Mouse (Mus musculus): ENCODE data around the gene Kpna4. TPM values are rescaled to one million over a fixed set of nuclear protein-coding genes. Genes with fewer than 3 reads are reported as not detected.
"Not testable (repeated sequence)": the region's sequence is repeated elsewhere in the genome, so short reads cannot be mapped to it uniquely, and the experiment has no call there.

The Kpna4 gene
- polyA plus RNA-seq, 2 experiments: 8.7 to 13.2 TPM

GRCm38 (mm10) chr3:69026133-69026783 lies 100.7 kb downstream of the Kpna4 start:
- Histone ChIP-seq H3K9me3 (ENCODE audit: control insufficient read depth, low read length) (no peaks in the 10 kb centered on the region), H3K4me2 (ENCODE audit: low read depth) (no peak overlapping the region), H3K27me3 (ENCODE audit: control insufficient read depth, insufficient read depth, low read length) (no peaks in the 10 kb centered on the region), H3K4me3 (ENCODE audit: insufficient read depth in 1 of 2, low read depth in 2 of 2, low read length in 2 of 2) (no peak overlapping the region), H3K9ac (replicated peaks) (no peak overlapping the region), H3K36me3 (replicated peaks; ENCODE audit: control insufficient read depth, insufficient read depth, low read depth) (peaks cover 85% of the 10 kb centered on the region), H3K4me1 (replicated peaks; ENCODE audit: control insufficient read depth in 2 of 2, insufficient read depth in 2 of 2, low read length in 1 of 2) (no peaks in the 10 kb centered on the region), H3K27ac (no peak overlapping the region)
- TF ChIP-seq CTCF (IDR thresholded peaks at IDR 0.05; ENCODE audit: low read depth) (peak; percentile 26), EP300 (IDR thresholded peaks at IDR 0.05; ENCODE audit: low read depth) (no peak)
- DNase-seq (ENCODE audit: low read depth in 3 of 3, low spot score in 3 of 3) (no peak), ATAC-seq (ENCODE audit: insufficient read depth) (no peak)
- 76% methylated on average over 1 of the region's 1 CpGs for WGBS (ENCODE audit: insufficient replicate concordance)

GRCm38 (mm10) chr3:69020764-69021163 lies 106.1 kb downstream of the Kpna4 start:
- Histone ChIP-seq H3K4me1 (replicated peaks; ENCODE audit: control insufficient read depth in 2 of 2, insufficient read depth in 2 of 2, low read length in 1 of 2) (no peaks in the 10 kb centered on the region), H3K9me3 (ENCODE audit: control insufficient read depth, low read length) (no peaks in the 10 kb centered on the region), H3K36me3 (replicated peaks; ENCODE audit: control insufficient read depth, insufficient read depth, low read depth) (peaks cover 90% of the 10 kb centered on the region), H3K27ac (no peak overlapping the region), H3K4me2 (ENCODE audit: low read depth) (no peak overlapping the region), H3K27me3 (ENCODE audit: control insufficient read depth, insufficient read depth, low read length) (no peaks in the 10 kb centered on the region), H3K4me3 (ENCODE audit: insufficient read depth in 1 of 2, low read depth in 2 of 2, low read length in 2 of 2) (no peak overlapping the region), H3K9ac (replicated peaks) (no peak overlapping the region)
- ATAC-seq (ENCODE audit: insufficient read depth) (no peak), DNase-seq (ENCODE audit: low read depth in 3 of 3, low spot score in 3 of 3) (no peak)
- TF ChIP-seq EP300 (IDR thresholded peaks at IDR 0.05; ENCODE audit: low read depth): no peak
- TF ChIP-seq CTCF (IDR thresholded peaks at IDR 0.05; ENCODE audit: low read depth): no peak

GRCm38 (mm10) chr3:69020285-69020684 lies 106.6 kb downstream of the Kpna4 start:
- Histone ChIP-seq H3K4me1 (replicated peaks; ENCODE audit: control insufficient read depth in 2 of 2, insufficient read depth in 2 of 2, low read length in 1 of 2) (no peaks in the 10 kb centered on the region), H3K4me2 (ENCODE audit: low read depth) (no peak overlapping the region), H3K27me3 (ENCODE audit: control insufficient read depth, insufficient read depth, low read length) (no peaks in the 10 kb centered on the region), H3K4me3 (ENCODE audit: insufficient read depth in 1 of 2, low read depth in 2 of 2, low read length in 2 of 2) (no peak overlapping the region), H3K27ac (no peak overlapping the region), H3K36me3 (replicated peaks; ENCODE audit: control insufficient read depth, insufficient read depth, low read depth) (peaks cover 86% of the 10 kb centered on the region), H3K9ac (replicated peaks) (no peak overlapping the region), H3K9me3 (ENCODE audit: control insufficient read depth, low read length) (no peaks in the 10 kb centered on the region)
- DNase-seq (ENCODE audit: low read depth in 3 of 3, low spot score in 3 of 3) (no peak), ATAC-seq (ENCODE audit: insufficient read depth) (peak; percentile 55; the same call in 1 of the 2 replicates)
- TF ChIP-seq EP300 (IDR thresholded peaks at IDR 0.05; ENCODE audit: low read depth): no peak
- peak; percentile 61 for TF ChIP-seq CTCF (IDR thresholded peaks at IDR 0.05; ENCODE audit: low read depth)
- 86% methylated on average over 2 of the region's 2 CpGs for WGBS (ENCODE audit: insufficient replicate concordance)

GRCm38 (mm10) chr3:69018635-69019034 lies 108.3 kb downstream of the Kpna4 start:
- H3K9me3 ChIP-seq (ENCODE audit: control insufficient read depth, low read length); ATAC-seq (ENCODE audit: insufficient read depth); H3K9ac ChIP-seq (replicated peaks); H3K4me2 ChIP-seq (ENCODE audit: low read depth); DNase-seq (ENCODE audit: low read depth in 3 of 3, low spot score in 3 of 3); H3K27ac ChIP-seq; H3K4me3 ChIP-seq (ENCODE audit: insufficient read depth in 1 of 2, low read depth in 2 of 2, low read length in 2 of 2); H3K4me1 ChIP-seq (replicated peaks; ENCODE audit: control insufficient read depth in 2 of 2, insufficient read depth in 2 of 2, low read length in 1 of 2); H3K27me3 ChIP-seq (ENCODE audit: control insufficient read depth, insufficient read depth, low read length): not testable (repeated sequence)
- WGBS (ENCODE audit: insufficient replicate concordance): 96% methylated on average over 2 of the region's 2 CpGs
- peaks cover 86% of the 10 kb centered on the region for H3K36me3 ChIP-seq (replicated peaks; ENCODE audit: control insufficient read depth, insufficient read depth, low read depth)

GRCm38 (mm10) chr3:69017181-69017580 lies 109.7 kb downstream of the Kpna4 start:
- TF ChIP-seq CTCF (IDR thresholded peaks at IDR 0.05; ENCODE audit: low read depth) (no peak), EP300 (IDR thresholded peaks at IDR 0.05; ENCODE audit: low read depth) (no peak)
- H3K27ac ChIP-seq: no peak overlapping the region
- WGBS (ENCODE audit: insufficient replicate concordance): 84% methylated on average over 3 of the region's 3 CpGs
- no peak overlapping the region for H3K4me2 ChIP-seq (ENCODE audit: low read depth)
- no peak overlapping the region for H3K4me3 ChIP-seq (ENCODE audit: insufficient read depth in 1 of 2, low read depth in 2 of 2, low read length in 2 of 2)
- no peak overlapping the region for H3K9ac ChIP-seq (replicated peaks)
- no peaks in the 10 kb centered on the region for H3K4me1 ChIP-seq (replicated peaks; ENCODE audit: control insufficient read depth in 2 of 2, insufficient read depth in 2 of 2, low read length in 1 of 2)
- no peaks in the 10 kb centered on the region for H3K27me3 ChIP-seq (ENCODE audit: control insufficient read depth, insufficient read depth, low read length)
- ATAC-seq (ENCODE audit: insufficient read depth) (no peak), DNase-seq (ENCODE audit: low read depth in 3 of 3, low spot score in 3 of 3) (no peak)
- peaks cover 87% of the 10 kb centered on the region for H3K36me3 ChIP-seq (replicated peaks; ENCODE audit: control insufficient read depth, insufficient read depth, low read depth)
- no peaks in the 10 kb centered on the region for H3K9me3 ChIP-seq (ENCODE audit: control insufficient read depth, low read length)

Other genes starting within 250 kb of the Kpna4 start
- gene Ift80, start 122.5 kb downstream of the Kpna4 start, polyA plus RNA-seq (2012; rRNA removed): 7.8 and 9.7 TPM in 2 replicates
- 6.2 and 6.4 TPM in 2 replicates for gene Ift80, start 122.5 kb downstream of the Kpna4 start, polyA plus RNA-seq (2014; fragmentation: Nextera tagmentation; extraction: Ambion mirVana)
- 18.6 and 50.6 TPM in 2 replicates for gene Smc4, start 122.4 kb downstream of the Kpna4 start, polyA plus RNA-seq (2012; rRNA removed)
- 124 and 143 TPM in 2 replicates for gene Smc4, start 122.4 kb downstream of the Kpna4 start, polyA plus RNA-seq (2014; fragmentation: Nextera tagmentation; extraction: Ambion mirVana)
- 20.1 and 39.0 TPM in 2 replicates for gene Trim59, start 82.4 kb downstream of the Kpna4 start, polyA plus RNA-seq (2012; rRNA removed)
- gene Trim59, start 82.4 kb downstream of the Kpna4 start, polyA plus RNA-seq (2014; fragmentation: Nextera tagmentation; extraction: Ambion mirVana): 121 and 136 TPM in 2 replicates
- 0.03 TPM in 1 of 2 replicates, not detected in the other for gene Arl14, start 95.3 kb upstream of the Kpna4 start, polyA plus RNA-seq (2012; rRNA removed)
- not detected in 2 replicates for gene Arl14, start 95.3 kb upstream of the Kpna4 start, polyA plus RNA-seq (2014; fragmentation: Nextera tagmentation; extraction: Ambion mirVana)
- gene Ppm1l, start 189.7 kb upstream of the Kpna4 start, polyA plus RNA-seq (2012; rRNA removed): 1.9 and 2.4 TPM in 2 replicates
- gene Ppm1l, start 189.7 kb upstream of the Kpna4 start, polyA plus RNA-seq (2014; fragmentation: Nextera tagmentation; extraction: Ambion mirVana): 3.7 and 5.6 TPM in 2 replicates

Measured in liver, embryonic 14.5 days (tissue).